Mouse (Mus musculus) hindbrain, embryonic 12.5 days (tissue): ENCODE measurements around the gene Zfp64. TPM values are rescaled to one million over a fixed set of nuclear protein-coding genes. Genes with fewer than 3 reads are reported as not detected.
A peak's percentile ranks its signal among the peaks of the same experiment; 100 is the strongest.
"Not testable (repeated sequence)": the region's sequence is repeated elsewhere in the genome, so short reads cannot be mapped to it uniquely, and the experiment has no call there.

ENCODE experiments used
- ATAC-seq: fragments of 200-750 bp; cut with Nextera tagmentation; 2 replicates; pipeline ENCODE4 v1.8.0; 2017; ENCODE audit warnings: moderate TSS enrichment; ENCODE audit not compliant: low FRiP score
- H3K27ac ChIP-seq: fragments of 300-500 bp; sonication (generic); 2 replicates; pipeline ENCODE4 v1.5.1; 2016; ENCODE audit warnings: mild to moderate bottlenecking
- H3K27me3 ChIP-seq: fragments of 300-500 bp; sonication (generic); 2 replicates; pipeline ENCODE4 v1.6.1; 2016; ENCODE audit warnings: mild to moderate bottlenecking
- H3K36me3 ChIP-seq: fragments of 300-500 bp; sonication (generic); 2 replicates; pipeline ENCODE4 v1.6.1; 2016; ENCODE audit warnings: mild to moderate bottlenecking
- H3K4me1 ChIP-seq: fragments of 300-500 bp; sonication (generic); 2 replicates; pipeline ENCODE4 v1.6.1; 2016
- H3K4me2 ChIP-seq: fragments of 300-500 bp; sonication (generic); replicated peaks from 2 replicates; pipeline ENCODE4 v1.6.1; 2016; ENCODE audit warnings: mild to moderate bottlenecking
- H3K4me3 ChIP-seq: fragments of 300-500 bp; sonication (generic); 2 replicates; pipeline ENCODE4 v1.5.1; 2016; ENCODE audit warnings: mild to moderate bottlenecking
- H3K9ac ChIP-seq: fragments of 300-500 bp; sonication (generic); 2 replicates; pipeline ENCODE4 v1.6.1; 2016; ENCODE audit warnings: mild to moderate bottlenecking, moderate library complexity
- H3K9me3 ChIP-seq: fragments of 300-500 bp; sonication (generic); replicated peaks from 2 replicates; pipeline ENCODE4 v1.6.1; 2016; ENCODE audit warnings: mild to moderate bottlenecking
- WGBS: fragments of 180-500 bp; shearing (Covaris S2); methylation state at CpG from one replicate; pipeline ENCODE4 v1.1.7; 2016; 5-methylcytosine and 5-hydroxymethylcytosine counted together
- polyA plus RNA-seq: library from polyadenylated mRNA; unstranded; fragments of >200 nt; fragmentation: Nextera tagmentation; extraction: Ambion mirVana; gene quantifications from 2 replicates; pipeline ENCODE4 v1.2.1, GENCODE M21; 2016

Zfp64 gene
- polyA plus RNA-seq, 1 experiment from 2014 or later, result 39.0 TPM

DNA sequence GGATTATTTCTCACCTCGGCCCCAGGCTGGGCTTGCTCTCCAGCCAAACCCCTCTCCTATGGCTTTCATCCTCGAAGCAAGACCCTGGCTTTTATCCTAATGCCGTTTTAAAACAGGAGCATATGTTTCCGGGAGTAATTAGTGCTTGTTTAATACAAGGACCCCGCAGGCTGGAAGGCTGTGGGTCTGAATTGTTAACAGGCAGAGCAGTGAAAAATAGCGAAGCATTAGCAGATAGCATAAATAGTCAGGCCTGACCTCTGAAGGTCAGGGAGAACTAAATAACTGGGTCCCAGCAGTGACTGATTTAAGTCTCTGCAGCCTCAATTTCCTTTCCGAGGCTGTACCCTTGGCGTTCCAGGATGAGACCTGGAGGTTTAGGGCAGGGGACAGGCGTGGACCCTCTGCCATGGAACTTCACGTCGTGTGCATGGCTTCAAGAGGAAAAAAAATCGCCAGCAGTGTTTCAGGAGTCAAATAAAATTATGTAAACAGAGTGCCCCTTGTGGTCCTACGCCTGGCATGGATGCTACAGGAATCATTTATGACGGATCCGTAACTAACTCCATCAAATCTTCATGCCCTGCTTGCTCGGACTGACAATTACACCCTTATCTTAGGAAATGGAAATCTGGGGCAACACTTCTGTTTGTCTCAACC lies 95.2 kb downstream of the Zfp64 start:
- Histone ChIP-seq H3K9ac (no peak overlapping the region), H3K4me3 (no peak overlapping the region), H3K36me3 (no peaks in the 10 kb centered on the region), H3K4me2 (0 out of 2 replicates have a peak overlapping the region, but pooled peaks have one; percentile 19), H3K9me3 (no peaks in the 10 kb centered on the region), H3K27ac (no peak overlapping the region), H3K4me1 (peaks cover 12% of the 10 kb centered on the region), H3K27me3 (peaks cover 33% of the 10 kb centered on the region)
- WGBS, result 17% methylated on average over 16 of the region's 16 CpGs
- ATAC-seq, result 0 out of 2 replicates have a peak, but pooled peaks have one; percentile 13

DNA sequence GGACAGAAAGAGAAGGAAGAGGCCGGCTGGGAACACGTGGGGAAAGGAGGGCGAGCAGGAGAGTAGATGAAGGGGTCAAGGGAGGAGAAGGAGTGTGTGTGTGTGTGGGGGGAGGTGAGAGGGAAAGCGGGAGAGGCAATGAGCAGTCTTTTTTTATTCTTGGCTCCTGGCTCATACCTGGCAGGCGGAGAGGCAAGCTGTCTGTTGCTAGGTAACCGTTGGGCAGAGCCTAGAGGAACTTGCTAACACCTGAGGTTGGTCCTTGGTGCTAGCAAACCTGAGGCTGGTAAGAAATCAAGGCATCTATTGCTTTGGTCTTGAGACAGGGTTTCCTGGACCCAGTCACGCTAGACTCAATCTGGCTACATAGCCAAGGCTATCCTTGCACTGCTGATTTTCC lies 98.7 kb downstream of the Zfp64 start:
- Histone ChIP-seq H3K27ac (no peak overlapping the region), H3K4me3 (no peak overlapping the region), H3K9ac (no peak overlapping the region), H3K4me2 (no peak overlapping the region), H3K4me1 (peaks cover 12% of the 10 kb centered on the region), H3K27me3 (peaks cover 32% of the 10 kb centered on the region), H3K9me3 (no peaks in the 10 kb centered on the region), H3K36me3 (no peaks in the 10 kb centered on the region)
- 66% methylated on average over 7 of the region's 7 CpGs for WGBS
- ATAC-seq, result no peak

- Histone ChIP-seq H3K9ac (no peak overlapping the region), H3K9me3 (no peaks in the 10 kb centered on the region), H3K4me2 (no peak overlapping the region), H3K27me3 (peaks cover 35% of the 10 kb centered on the region), H3K27ac (no peak overlapping the region), H3K36me3 (no peaks in the 10 kb centered on the region), H3K4me1 (no peaks in the 10 kb centered on the region), H3K4me3 (no peak overlapping the region)
- no peak for ATAC-seq
- 60% methylated on average over 1 of the region's 1 CpGs for WGBS
These were observed 100.6 kb downstream of the Zfp64 start for GRCm38 (mm10) chr2:168854777-168855176.

DNA sequence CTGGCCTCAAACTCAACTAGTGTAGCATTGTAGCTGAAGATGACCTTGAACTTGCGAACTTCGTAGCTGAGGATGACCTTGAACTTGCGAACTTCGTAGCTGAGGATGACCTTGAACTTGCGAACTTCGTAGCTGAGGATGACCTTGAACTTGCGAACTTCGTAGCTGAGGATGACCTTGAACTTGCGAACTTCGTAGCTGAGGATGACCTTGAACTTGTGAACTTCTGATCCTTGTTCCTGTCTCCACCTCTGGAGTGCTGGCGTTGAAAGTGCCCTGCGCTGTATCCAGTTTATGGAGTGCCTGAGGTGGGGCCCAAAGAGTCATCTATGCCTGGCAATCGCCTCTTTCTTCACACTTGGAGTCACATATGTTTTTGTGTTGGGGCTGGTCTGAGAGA lies 101.5 kb downstream of the Zfp64 start:
- H3K27me3 ChIP-seq, result peaks cover 39% of the 10 kb centered on the region
- not testable (repeated sequence) for ATAC-seq, H3K27ac ChIP-seq, H3K9me3 ChIP-seq, H3K9ac ChIP-seq, H3K36me3 ChIP-seq, H3K4me1 ChIP-seq, H3K4me3 ChIP-seq, H3K4me2 ChIP-seq
- WGBS, result 89% methylated on average over 13 of the region's 13 CpGs

- H3K36me3 ChIP-seq, result no peaks in the 10 kb centered on the region
- no peaks in the 10 kb centered on the region for H3K4me1 ChIP-seq
- no peak overlapping the region for H3K9ac ChIP-seq
- 50% methylated on average over 10 of the region's 10 CpGs for WGBS
- no peak overlapping the region for H3K4me2 ChIP-seq
- no peaks in the 10 kb centered on the region for H3K9me3 ChIP-seq
- no peak overlapping the region for H3K27ac ChIP-seq
- ATAC-seq, result no peak
- peaks cover 32% of the 10 kb centered on the region for H3K27me3 ChIP-seq
- H3K4me3 ChIP-seq, result no peak overlapping the region
These were observed 103.8 kb downstream of the Zfp64 start for GRCm38 (mm10) chr2:168851545-168851944.

GRCm38 (mm10) chr2:168848553-168848952 lies 106.8 kb downstream of the Zfp64 start:
- WGBS, result 90% methylated on average over 3 of the region's 3 CpGs
- H3K27ac ChIP-seq, result no peak overlapping the region
- ATAC-seq, result no peak
- no peak overlapping the region for H3K4me3 ChIP-seq
- H3K4me1 ChIP-seq, result no peaks in the 10 kb centered on the region
- H3K4me2 ChIP-seq, result no peak overlapping the region
- H3K9me3 ChIP-seq, result no peaks in the 10 kb centered on the region
- no peak overlapping the region for H3K9ac ChIP-seq
- peaks cover 19% of the 10 kb centered on the region for H3K27me3 ChIP-seq
- no peaks in the 10 kb centered on the region for H3K36me3 ChIP-seq

DNA sequence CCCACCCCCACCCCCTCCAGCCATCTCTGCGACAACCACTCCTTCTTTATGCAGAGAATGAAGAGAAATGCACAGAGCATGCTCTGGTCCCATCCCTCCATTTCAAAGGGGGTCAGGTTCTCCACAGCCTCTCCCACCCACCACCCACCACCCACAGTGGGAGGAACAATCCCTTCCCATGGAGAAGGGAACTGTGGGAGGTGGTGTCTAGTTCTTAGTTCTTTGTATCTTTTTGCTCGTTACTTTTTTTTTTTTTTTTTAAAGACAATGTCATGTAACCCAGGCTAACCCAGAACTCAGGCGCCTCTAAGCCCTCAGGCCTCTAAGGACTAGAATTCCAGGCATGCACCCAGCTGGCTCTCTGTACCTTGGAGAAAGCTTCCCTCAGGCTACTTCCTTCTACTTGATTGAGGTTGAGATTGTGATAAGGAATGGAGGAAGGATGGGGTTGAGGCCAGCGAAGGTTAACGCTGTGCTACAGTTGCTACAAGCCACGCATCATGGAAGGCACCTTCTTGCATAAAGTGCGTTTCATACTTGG lies 109.1 kb downstream of the Zfp64 start:
- Histone ChIP-seq H3K9me3 (0 out of 2 replicates have a peak, but pooled peaks cover 3% of the 10 kb centered on the region), H3K4me1 (peaks cover 4% of the 10 kb centered on the region; the same call in 1 of the 2 replicates), H3K4me2 (no peak overlapping the region), H3K27me3 (peaks cover 26% of the 10 kb centered on the region), H3K27ac (no peak overlapping the region), H3K4me3 (no peak overlapping the region), H3K9ac (no peak overlapping the region), H3K36me3 (no peaks in the 10 kb centered on the region)
- 71% methylated on average over 7 of the region's 7 CpGs for WGBS
- ATAC-seq, result no peak

Other genes with a start within 250 kb of the Zfp64 start
- gene Atp9a, start 213.2 kb downstream of the Zfp64 start, polyA plus RNA-seq, result 50.8 and 54.2 TPM in 2 replicates
- 2.3 and 3.2 TPM in 2 replicates for gene Sall4, start 187.6 kb downstream of the Zfp64 start, polyA plus RNA-seq